Mouse (Mus musculus): Measurements from ENCODE around the gene Haspin.

Haspin gene

GRCm38 (mm10) chr11:73137591-73138501 lies at the start of gene Haspin:
Gene Haspin (minus strand): TSS chr11:73138294.
- DNase-seq (ENCODE audit: low spot score): peak; percentile 86

GRCm38 (mm10) chr11:73187231-73187630 lies 49.1 kb upstream of the Haspin start:
- no peak for DNase-seq (ENCODE audit: low spot score)

GRCm38 (mm10) chr11:73185872-73186615 lies 48.0 kb upstream of the Haspin start:
- no peak for DNase-seq (ENCODE audit: low spot score)

GRCm38 (mm10) chr11:73177895-73178294 lies 39.8 kb upstream of the Haspin start:
- no peak for DNase-seq (ENCODE audit: low spot score)

DNA sequence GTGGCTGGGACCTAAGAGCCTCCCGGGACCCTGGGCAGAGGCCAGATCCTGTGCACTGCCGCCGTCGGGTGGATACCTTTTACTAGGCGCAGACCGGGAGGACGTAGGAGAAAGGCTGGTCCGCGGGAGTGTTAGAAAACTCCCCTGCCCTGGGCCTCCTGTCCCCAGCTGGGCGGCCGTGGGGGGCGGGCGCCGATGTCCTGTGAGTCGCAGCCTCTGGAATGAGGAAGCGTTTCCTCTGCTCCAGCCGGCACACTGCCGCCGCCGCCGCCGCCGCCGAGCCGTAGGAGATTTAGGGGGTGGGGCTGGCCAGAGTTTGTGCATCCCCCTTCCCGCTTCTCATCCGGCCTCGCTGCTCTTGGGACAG lies 39.4 kb upstream of the Haspin start:
- no peak for DNase-seq (ENCODE audit: low spot score)

- DNase-seq (ENCODE audit: low spot score): peak; percentile 95
Observed at GRCm38 (mm10) chr11:73176608-73177508, 38.8 kb upstream of the Haspin start, which contains the start of the genes Emc6 and Tax1bp3. Gene Emc6 (minus strand): TSS chr11:73177037. Gene Tax1bp3 (plus strand): TSS chr11:73177083.

DNA sequence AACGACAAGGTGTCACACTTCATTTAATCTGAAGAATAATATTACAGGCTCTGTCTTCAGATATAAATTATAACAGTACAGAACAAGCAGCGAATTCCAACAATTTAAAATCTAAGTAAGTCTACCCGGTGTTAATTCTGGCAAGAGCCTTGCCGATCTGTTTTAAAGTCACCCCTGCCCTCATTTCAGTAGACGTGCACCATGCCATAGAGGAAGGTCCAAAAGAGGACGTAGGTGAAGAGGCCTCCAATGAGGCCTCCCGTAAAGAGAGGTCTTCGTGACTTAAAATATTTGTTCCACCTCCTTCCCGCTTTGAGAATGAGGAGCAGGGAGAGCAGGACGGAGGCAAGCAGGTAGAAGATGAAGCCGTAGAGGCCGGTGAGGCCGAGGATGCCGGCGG lies 38.1 kb upstream of the Haspin start:
- peak; percentile 39 for DNase-seq (ENCODE audit: low spot score)

GRCm38 (mm10) chr11:73175612-73176011 lies 37.5 kb upstream of the Haspin start:
- no peak for DNase-seq (ENCODE audit: low spot score)

DNA sequence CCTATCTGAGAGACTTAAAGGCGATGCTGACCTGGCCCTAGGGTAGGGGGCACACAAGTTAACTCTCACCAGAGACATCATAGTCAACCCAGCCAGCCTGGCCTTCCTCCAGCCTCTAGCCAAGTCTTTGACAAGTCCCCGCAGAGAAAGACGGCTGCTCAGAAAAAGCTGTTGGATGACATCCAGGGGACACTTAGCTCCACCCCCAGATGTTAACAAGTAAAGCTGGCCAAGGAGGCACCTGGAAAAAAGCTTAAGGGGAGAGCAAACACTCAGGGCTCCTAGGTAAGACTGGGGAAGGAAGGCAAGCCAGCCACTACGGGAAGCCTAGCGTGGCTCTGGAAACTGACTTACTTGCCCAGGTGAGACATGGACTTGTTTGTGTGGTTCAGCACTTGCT lies 34.1 kb upstream of the Haspin start:
- no peak for DNase-seq (ENCODE audit: low spot score)

GRCm38 (mm10) chr11:73169231-73169630 lies 31.1 kb upstream of the Haspin start:
- peak; percentile 47 for DNase-seq (ENCODE audit: low spot score)

GRCm38 (mm10) chr11:73168576-73168975 lies 30.5 kb upstream of the Haspin start:
- DNase-seq (ENCODE audit: low spot score): no peak

- no peak for DNase-seq (ENCODE audit: low spot score)
Observed at GRCm38 (mm10) chr11:73168071-73168470, 30.0 kb upstream of the Haspin start.

DNA sequence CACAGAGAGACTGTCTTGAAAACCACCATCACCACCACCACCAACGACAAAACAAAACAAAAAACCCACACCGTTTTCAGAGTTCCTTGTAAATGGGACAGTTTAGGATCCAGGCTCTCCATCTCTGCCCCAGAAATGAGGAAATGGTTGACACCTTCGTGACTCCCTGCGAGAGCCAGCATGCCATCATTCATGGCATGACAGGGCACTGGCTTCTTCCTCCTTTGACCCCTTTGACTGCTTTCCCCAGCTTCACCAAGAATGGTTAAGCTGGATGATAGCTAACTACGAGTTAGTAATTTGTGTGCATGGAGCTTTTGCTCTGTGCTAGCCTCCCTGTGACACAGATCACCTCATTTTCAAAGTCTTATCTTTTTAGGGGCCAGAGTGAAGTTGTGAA lies 24.2 kb upstream of the Haspin start:
- no peak for DNase-seq (ENCODE audit: low spot score)

DNA sequence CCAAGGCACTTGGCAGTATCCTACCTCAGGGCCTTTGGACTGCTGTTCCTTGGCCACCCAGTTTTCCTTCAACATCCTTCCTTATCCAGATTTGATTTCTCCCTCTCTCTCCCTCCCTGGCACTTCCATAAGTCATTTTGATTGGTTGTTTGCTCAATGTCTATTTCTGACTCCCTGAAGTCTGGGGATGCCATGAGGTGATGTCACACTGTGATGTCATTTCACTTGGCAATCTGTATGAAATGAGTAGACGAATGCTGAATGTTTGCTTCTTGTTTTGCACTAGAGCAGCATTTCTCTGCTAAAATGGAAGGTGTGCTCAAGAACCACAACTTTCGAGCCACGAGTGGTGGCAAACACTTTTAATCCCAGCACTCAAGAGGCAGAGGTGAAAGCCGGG lies 23.5 kb upstream of the Haspin start:
- no peak for DNase-seq (ENCODE audit: low spot score)

DNA sequence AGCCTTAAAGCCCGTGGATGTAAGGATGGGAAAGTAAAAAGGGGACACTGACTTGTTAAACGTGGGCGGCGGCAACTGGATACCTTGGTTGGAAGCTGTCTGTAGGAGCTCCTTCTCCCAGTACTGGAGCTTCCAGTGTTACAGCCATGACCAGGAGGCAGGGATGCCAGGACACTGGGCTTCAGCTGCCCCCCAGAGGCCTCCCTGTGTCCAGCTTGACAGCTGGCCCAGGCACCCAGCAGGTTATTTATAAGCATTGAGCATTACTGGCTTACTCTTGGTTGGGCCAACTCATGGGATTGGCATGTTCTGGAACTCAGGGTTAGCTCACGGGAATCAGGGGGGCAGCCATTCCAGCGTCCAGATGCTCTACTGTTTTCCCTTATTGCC lies 22.7 kb upstream of the Haspin start:
- no peak for DNase-seq (ENCODE audit: low spot score)

GRCm38 (mm10) chr11:73159957-73160810 lies 22.1 kb upstream of the Haspin start, which contains the start of gene P2rx5:
Gene P2rx5 (plus strand): TSS chr11:73160421.
- no peak for DNase-seq (ENCODE audit: low spot score)

- DNase-seq (ENCODE audit: low spot score): no peak
Observed at GRCm38 (mm10) chr11:73155071-73155470, 17.0 kb upstream of the Haspin start.

DNA sequence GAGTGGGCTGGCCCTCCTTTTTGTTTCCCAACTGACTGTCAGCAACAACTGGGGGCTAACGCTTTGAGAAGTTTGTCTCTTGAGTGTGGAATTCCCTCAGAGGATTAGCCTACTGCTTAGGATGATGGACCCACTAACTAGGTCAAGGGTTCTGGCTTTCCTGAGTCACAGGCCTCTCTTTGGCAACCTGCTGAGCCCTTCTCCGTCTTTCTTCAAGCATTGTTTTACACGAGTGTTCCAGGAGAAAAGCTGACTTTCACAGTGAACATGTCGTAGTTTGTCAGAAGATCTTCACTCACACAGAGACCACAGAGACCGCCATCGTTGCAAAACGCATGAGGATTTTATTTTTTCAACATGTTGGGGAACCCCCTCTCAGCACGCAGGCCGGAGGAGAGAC lies 10.1 kb upstream of the Haspin start:
- no peak for DNase-seq (ENCODE audit: low spot score)

DNA sequence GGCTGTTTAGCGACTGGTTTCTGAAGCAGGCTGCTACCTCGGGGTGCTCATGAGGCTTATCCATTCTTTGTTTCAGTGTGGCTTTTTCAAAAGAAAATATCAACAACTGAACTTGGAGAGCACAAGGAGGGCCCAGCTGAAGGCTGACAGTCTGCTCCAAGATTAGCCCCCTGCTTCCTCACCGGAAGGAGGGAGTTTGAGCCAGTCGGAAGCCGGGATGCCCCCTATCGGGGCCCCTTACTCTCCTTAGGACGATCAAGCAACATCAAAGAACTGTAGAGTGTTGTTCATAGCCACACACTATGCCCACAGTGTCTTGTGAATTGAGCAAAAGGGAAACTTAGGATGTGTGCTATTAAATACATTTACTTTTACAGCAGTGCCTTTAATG lies 8.9 kb upstream of the Haspin start:
- no peak for DNase-seq (ENCODE audit: low spot score)

- DNase-seq (ENCODE audit: low spot score): no peak
Observed at GRCm38 (mm10) chr11:73146026-73146974, 8.2 kb upstream of the Haspin start.

Measured in c-Kit-positive CD71-positive TER-119-positive erythroid progenitor cells, embryonic 14.5 days (primary cell).